Mouse (Mus musculus): ENCODE data around the gene Srsf9.
A peak's percentile ranks its signal among the peaks of the same experiment; 100 is the strongest.
"Not testable (repeated sequence)": the region's sequence is repeated elsewhere in the genome, so short reads cannot be mapped to it uniquely, and the experiment has no call there.

Gene Srsf9

GRCm38 (mm10) chr5:115326875-115327609 is at the start of gene Srsf9:
Srsf9 (plus strand) TSS chr5:115327177.
- peak; percentile 98 for DNase-seq

DNA sequence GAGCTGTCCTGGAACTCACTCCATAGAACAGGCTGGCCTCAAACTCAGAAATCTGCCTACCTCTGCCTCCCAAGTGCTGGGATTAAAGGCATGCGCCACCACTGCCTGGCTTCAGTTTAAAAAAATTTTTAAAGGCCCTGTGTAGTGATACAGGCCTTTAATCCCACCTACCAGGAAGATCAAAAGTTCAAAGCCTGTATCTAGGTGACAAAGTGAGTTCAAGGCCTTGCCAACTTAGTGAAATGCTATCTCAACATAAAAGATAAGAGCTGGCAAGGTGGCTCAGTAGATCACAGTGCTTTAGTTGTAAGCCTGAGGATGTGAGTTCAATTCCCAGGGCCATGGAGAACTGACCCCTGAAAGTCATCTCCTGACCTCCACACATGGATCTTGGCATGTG is 48.9 kb upstream of the Srsf9 start:
- DNase-seq = no peak

DNA sequence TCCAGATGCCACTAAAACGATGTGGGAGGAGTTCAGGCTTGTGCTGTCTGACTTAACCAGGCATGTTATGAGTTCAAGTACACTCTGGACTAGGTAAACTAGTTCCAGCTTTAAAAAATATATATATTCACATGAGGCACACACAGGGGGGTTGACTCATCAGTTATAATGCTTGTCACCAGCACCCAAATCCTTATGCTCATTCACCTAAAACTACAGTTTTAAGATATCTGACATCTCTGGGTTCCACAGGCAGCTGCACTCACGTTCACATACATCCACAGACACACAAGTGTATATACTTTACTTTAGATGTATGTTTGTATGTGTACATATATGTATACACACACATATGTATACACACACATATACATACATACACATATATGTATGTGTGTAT is 48.2 kb upstream of the Srsf9 start:
- DNase-seq = no peak

- DNase-seq = peak; percentile 90
Measured at GRCm38 (mm10) chr5:115279226-115280049, 47.5 kb upstream of the Srsf9 start, which contains the start of gene Coq5. Coq5 (plus strand) TSS chr5:115279666.

DNA sequence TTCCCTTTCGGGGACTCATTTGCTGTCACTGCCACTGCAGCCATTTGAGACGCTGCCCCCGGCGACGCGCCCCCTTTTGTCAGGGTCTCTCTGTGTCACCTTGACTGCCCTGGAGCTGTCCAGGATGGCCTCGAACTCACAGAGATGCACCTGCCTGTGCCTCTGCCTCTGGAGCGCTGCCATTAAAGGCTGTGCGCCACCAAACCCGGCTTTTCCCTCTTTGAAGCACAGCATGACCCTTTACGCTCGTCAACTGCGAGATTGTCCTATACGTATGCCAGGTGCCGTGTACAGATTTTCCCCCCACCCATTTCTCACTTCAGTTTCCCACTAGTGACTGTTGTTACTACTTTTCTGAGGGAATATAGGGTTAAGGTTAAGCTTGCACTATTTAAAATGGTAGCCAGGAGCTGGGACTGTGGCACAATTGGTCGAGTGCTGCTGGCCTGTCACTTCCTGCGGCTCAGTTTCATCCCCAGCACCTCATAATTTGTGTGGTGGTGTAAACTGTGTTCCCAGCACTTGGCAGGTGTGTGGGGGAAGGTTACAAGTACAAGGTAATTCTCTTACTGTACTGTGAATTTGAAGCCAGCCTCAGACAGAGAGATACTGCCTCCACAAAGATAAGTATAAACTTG is 46.8 kb upstream of the Srsf9 start:
- peak; percentile 57 for DNase-seq

DNA sequence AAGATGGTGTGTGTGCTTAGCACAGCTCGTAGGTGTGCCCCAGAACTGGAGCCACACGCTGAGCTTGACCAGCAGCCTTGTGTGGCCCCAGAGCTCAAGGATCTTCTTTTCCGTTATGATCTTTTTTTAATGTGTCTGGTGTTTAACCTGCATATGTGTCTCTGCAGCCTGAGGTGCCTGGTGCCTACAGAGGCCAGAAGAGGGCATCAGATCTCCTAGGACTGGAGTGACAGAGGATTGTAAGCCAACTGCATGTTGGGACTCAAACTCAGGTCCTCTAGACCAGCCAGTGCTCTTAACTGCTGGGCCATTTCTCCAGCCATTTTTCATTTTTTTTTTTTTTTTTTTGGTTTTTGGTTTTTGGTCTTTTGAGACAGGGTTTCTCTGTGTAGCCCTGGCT is 42.2 kb upstream of the Srsf9 start:
- peak; percentile 45 for DNase-seq

DNA sequence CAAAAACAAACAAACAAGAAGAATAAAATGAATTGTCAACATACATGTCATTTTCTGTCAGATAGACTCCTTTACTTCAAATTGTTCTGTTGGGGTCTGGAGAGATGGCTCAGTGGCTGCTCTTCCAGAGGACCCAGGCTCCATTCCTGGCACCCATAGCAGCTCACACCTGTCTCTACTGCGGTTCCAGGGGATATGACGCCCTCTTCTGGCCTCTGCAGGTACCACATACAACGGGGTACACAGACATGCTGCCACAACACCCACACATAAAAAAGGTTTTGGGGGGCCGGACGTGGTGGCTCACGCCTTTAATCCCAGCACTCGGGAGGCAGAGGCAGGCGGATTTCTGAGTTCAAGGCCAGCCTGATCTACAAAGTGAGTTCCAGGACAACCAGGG is 32.8 kb upstream of the Srsf9 start:
- DNase-seq = peak; percentile 23

DNA sequence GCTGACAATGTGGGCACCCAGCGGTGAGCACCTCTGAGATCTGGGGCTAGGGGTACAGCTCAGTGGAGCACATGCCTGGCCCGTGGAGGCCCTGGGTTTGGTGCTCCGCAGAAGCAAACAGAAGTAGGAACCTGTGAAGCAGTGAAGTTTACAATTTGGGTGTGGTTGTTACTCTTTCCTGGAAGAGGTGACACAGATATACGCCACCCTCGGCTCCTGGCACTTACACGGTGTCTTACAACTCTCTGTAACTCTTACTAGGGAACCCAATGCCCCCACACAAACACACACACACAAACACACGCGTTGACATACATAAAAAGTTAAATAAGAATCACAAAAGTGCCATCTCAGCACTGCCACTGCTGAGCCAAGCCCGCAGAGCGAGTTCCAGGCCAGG is 30.6 kb upstream of the Srsf9 start:
- no peak for DNase-seq

GRCm38 (mm10) chr5:115300035-115300744 is 26.8 kb upstream of the Srsf9 start:
- no peak for DNase-seq

- DNase-seq = peak; percentile 99
Measured at GRCm38 (mm10) chr5:115300792-115301614, 26.0 kb upstream of the Srsf9 start, which contains the start of gene Dynll1. Dynll1 (minus strand) TSS chr5:115300999.

DNA sequence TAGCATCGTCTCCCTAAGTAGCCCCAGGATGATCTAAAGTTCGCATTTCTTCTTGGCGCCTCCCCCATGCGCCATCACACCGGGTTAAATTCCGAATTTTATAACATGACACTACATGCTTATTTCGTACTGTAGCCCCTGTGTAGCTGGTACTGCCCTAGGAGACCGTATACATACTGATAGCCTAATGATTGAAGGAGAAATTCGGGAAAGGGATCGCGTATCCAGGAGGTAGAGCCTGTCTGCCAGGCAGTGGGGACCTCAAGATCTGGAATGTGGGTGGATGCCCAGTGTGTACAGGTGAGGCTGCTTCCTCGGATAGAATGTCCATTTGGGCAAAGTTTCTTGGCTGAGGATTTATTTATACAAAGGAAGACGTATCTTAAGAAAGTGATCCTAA is 25.4 kb upstream of the Srsf9 start:
- no peak for DNase-seq

GRCm38 (mm10) chr5:115302190-115302589 is 24.8 kb upstream of the Srsf9 start:
- not testable (repeated sequence) for DNase-seq

- no peak for DNase-seq
Measured at GRCm38 (mm10) chr5:115312354-115312753, 14.6 kb upstream of the Srsf9 start.

DNA sequence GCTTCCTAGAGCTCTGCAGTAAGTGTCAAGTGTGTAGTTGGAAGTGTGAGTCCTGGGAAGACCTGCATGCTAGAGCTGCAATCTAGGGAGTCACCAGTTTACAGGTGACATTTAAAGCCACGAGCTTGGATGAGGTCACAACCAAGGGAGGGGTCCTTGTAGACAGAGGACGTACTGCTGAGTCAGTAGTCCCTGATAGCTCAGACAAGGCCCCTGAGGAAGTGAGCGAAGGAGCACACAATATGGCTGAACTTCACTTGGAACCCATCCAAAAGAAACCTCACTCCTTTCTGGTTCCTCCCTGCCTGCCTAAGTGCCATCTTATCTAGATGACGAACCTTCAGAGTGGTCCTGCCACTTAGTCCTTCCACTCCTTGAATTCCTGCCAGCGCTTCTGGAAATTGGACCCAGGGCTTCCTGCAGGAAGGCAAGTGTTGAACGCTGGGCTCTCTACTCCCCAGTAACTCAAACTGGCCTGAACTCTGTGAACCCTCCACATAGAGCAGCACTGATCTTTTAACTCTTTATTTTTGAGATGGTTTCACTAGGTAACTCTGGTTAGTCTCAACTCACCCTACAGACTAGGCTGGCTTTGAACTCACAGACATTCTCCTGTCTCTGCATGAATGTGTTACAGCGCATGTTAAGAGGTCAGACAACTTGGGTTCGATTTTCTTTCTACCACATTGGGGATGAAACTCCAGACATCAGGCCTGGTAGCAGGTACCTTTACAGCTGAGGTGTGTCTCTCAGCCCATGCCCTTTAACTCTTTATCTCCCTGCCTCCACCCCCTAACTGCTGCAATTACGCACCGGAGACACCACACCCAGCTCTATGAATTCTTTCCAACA is 13.9 kb upstream of the Srsf9 start:
- no peak for DNase-seq

DNA sequence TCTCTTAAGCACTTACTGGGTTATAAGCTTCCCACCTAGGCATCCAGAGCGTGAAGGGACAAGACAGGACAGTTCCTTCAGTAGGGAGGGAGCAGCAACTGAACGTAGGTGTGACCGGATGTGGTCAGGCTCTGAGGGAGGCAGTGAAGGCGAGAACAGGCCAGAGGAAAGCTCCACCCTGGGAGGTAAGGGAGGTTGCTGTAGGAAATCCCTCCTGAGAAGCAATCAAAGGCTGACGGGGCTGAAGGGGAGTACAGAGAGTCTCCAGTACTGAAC is 13.4 kb upstream of the Srsf9 start:
- DNase-seq = no peak

GRCm38 (mm10) chr5:115316968-115317644 is 9.9 kb upstream of the Srsf9 start:
- no peak for DNase-seq

GRCm38 (mm10) chr5:115317645-115318328 is 9.2 kb upstream of the Srsf9 start:
- DNase-seq = peak; percentile 72

DNA sequence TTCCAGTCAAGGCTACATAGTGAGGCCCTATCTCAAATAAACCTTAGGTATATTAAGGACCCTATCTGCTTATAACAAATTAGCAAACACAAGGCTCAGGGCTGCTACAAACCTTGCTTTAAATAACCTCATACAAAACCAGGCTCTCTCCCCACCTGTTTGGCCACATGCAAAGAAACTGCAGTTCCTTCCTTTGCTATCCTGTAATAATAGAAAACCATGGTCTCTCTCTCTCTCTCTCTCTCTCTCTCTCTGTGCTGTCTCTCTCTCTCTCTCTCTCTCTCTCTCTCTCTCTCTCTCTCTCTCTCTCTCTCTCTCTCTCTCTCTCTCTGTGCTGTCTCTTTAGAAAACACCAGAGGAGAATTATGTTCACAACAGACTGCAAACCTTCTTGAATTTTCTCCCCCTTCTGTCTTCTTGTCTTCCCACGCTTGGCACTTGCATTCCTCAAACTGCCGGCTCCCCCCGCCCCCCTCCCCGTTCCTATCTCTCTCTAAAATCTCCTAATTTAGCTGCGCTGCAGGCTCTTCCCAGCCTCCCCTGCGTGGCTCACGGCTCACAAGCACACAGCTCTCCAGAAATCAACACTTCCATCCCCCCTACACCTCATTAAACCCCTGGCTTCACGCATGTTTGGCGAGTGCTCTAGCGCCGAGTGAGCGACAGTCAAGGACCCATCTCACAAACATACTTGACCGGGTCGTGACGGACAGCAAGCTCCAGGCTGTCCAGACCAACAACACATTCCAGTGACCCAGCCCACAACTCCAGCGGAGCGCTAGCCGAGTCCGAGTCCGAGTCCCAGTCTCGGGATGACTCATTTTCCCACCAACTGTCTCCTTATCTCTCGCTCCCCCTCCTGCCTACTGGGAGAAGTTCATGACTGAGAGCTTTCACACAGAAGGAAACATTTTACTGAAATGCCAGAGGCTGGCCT is 7.7 kb upstream of the Srsf9 start:
- peak; percentile 59 for DNase-seq
